Mouse (Mus musculus) T-helper 17 cell (primary cell): ENCODE results near the gene Abcb4.
"Not testable (repeated sequence)": the region's sequence is repeated elsewhere in the genome, so short reads cannot be mapped to it uniquely, and the experiment has no call there.

ENCODE experiments used
- in situ Hi-C, 2 experiments: fragments of 300-600 bp; cut with MboI, MseI; formaldehyde crosslinking; loops; 1 replicate in 1 of 2; 2 replicates in 1 of 2; pipeline ENCODE4 v1.15.1; 2025; ENCODE audit warnings: high pct_unique_total_duplicates in 2 of 2

Abcb4 gene

GRCm38 (mm10) chr5:8893300-8894103 is at the start of gene Abcb4:
Abcb4 (plus strand) TSS chr5:8893717.
- in situ Hi-C loops: no loop called here

GRCm38 (mm10) chr5:8848607-8849575 is 44.6 kb upstream of the Abcb4 start:
- in situ Hi-C loops: loop anchor here in 1 of 2 experiments (5.0 kb wide), 1 partner anchor 102 kb away; no protein-coding TSS in a partner anchor

- in situ Hi-C loops: no loop called here
Measured at GRCm38 (mm10) chr5:8850851-8851250, 42.7 kb upstream of the Abcb4 start.

- in situ Hi-C loops: no loop called here
Measured at GRCm38 (mm10) chr5:8857201-8857600, 36.3 kb upstream of the Abcb4 start.

- in situ Hi-C loops: no loop called here
Measured at GRCm38 (mm10) chr5:8861811-8862210, 31.7 kb upstream of the Abcb4 start.

GRCm38 (mm10) chr5:8863580-8864337 is 29.8 kb upstream of the Abcb4 start:
- in situ Hi-C loops: no loop called here

- in situ Hi-C loops: not testable (repeated sequence)
Measured at GRCm38 (mm10) chr5:8865630-8866029, 27.9 kb upstream of the Abcb4 start.

GRCm38 (mm10) chr5:8866366-8866765 is 27.2 kb upstream of the Abcb4 start:
- in situ Hi-C loops: no loop called here

GRCm38 (mm10) chr5:8868019-8868418 is 25.5 kb upstream of the Abcb4 start:
- in situ Hi-C loops: no loop called here

GRCm38 (mm10) chr5:8872979-8873915 is 20.3 kb upstream of the Abcb4 start:
- in situ Hi-C loops: no loop called here

- in situ Hi-C loops: no loop called here
Measured at GRCm38 (mm10) chr5:8877086-8877485, 16.4 kb upstream of the Abcb4 start.

GRCm38 (mm10) chr5:8877800-8878199 is 15.7 kb upstream of the Abcb4 start:
- in situ Hi-C loops: no loop called here

- in situ Hi-C loops: no loop called here
Measured at GRCm38 (mm10) chr5:8885837-8886236, 7.7 kb upstream of the Abcb4 start.

- in situ Hi-C loops: no loop called here
Measured at GRCm38 (mm10) chr5:8894104-8894425, 548 bp downstream of the Abcb4 start.

- in situ Hi-C loops: no loop called here
Measured at GRCm38 (mm10) chr5:8894641-8895490, 1.3 kb downstream of the Abcb4 start.

GRCm38 (mm10) chr5:8896198-8896597 is 2.7 kb downstream of the Abcb4 start:
- in situ Hi-C loops: no loop called here

- in situ Hi-C loops: no loop called here
Measured at GRCm38 (mm10) chr5:8898246-8898645, 4.7 kb downstream of the Abcb4 start.

GRCm38 (mm10) chr5:8901001-8901400 is 7.5 kb downstream of the Abcb4 start:
- in situ Hi-C loops: no loop called here

- in situ Hi-C loops: no loop called here
Measured at GRCm38 (mm10) chr5:8902141-8902817, 8.8 kb downstream of the Abcb4 start.
